Mouse (Mus musculus) lung, postnatal 0 days (tissue): ENCODE measurements around the gene Aifm3.

Experiments
- CTCF ChIP-seq: IDR thresholded peaks from 2 replicates; pipeline ENCODE4 v1.5.1; 2016; ENCODE audit warnings: antibody characterized with exemption, mild to moderate bottlenecking
- EP300 ChIP-seq: IDR thresholded peaks from 2 replicates; pipeline ENCODE4 v1.6.1; 2016; ENCODE audit warnings: antibody characterized with exemption, mild to moderate bottlenecking, control low read depth

- no peak for TF ChIP-seq CTCF
- no peak for TF ChIP-seq EP300
Measured at GRCm38 (mm10) chr16:17466875-17467663, 22.3 kb upstream of the Aifm3 start.
